Mouse (Mus musculus): ENCODE results near the gene Gfi1b. TPM values are rescaled to one million over a fixed set of nuclear protein-coding genes. Genes with fewer than 3 reads are reported as not detected.

The Gfi1b gene
- polyA plus RNA-seq, 1 experiment, result not detected

DNA sequence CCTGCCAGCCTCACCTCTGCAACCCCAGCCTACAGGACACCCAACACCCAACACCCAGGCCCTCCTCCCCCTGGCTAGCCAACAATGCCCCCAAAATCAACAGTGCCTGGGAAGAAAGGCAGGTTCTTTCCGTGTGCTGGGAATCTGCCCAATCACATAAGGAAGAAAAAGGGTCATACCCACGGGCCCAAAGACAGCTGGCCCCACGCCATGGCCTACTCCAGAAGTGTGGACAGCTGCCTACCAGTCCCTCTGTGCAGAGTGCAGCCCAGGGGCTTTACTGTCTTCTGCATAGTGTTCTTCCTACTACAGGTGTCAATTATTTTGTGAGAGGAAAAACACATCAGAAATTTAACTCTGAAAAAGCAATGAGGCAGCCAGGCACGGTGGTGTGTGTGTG lies 46.4 kb downstream of the Gfi1b start:
- H3ac ChIP-seq (ENCODE audit: control insufficient read depth, insufficient read length, low read depth), result no peak overlapping the region
- H3K36me3 ChIP-seq (ENCODE audit: control insufficient read depth, insufficient read depth), result peaks cover 89% of the 10 kb centered on the region
- no peaks in the 10 kb centered on the region for H3K27me3 ChIP-seq (ENCODE audit: control insufficient read depth, insufficient read depth, insufficient read length)
- H3K79me2 ChIP-seq (ENCODE audit: control insufficient read depth, insufficient read depth), result peaks cover 5% of the 10 kb centered on the region
- H3K79me3 ChIP-seq (ENCODE audit: low read depth), result peaks cover 3% of the 10 kb centered on the region
- H3K4me3 ChIP-seq (ENCODE audit: insufficient read depth, poor library complexity, severe bottlenecking), result no peak overlapping the region
- TF ChIP-seq MYOG (IDR thresholded peaks at IDR 0.05; ENCODE audit: control insufficient read depth, extremely low read depth, insufficient read length) (no peak), MAX (IDR thresholded peaks at IDR 0.05) (no peak), USF1 (IDR thresholded peaks at IDR 0.05; ENCODE audit: low read depth) (no peak), MYOD1 (IDR thresholded peaks at IDR 0.05; ENCODE audit: control insufficient read depth, insufficient read length, low read depth) (no peak), CTCF (IDR thresholded peaks at IDR 0.05; ENCODE audit: control insufficient read depth, insufficient read depth, insufficient read length) (no peak), FOSL1 (IDR thresholded peaks at IDR 0.05; ENCODE audit: insufficient read depth, low read length, poor library complexity, severe bottlenecking) (no peak), CEBPB (IDR thresholded peaks at IDR 0.05; ENCODE audit: low read depth) (no peak)

DNA sequence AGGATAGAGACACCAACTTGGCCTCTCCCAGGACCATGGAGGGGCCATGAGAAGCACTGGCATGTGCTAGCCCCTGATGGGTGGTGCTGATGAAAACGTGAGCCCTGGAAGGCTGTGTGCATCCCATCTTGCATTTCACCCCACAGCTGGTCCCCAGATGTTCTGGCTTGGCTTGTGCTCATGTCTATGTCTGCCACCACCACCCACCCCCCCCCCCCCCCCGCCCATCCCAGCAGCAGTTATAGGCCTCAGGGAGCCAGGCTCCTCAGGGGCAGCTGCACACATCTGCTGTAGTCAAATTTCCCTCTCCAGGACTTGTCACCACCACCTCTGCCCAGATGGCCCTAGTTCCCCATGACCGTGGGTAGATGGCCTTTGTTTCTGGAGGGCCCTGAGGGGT lies 51.9 kb downstream of the Gfi1b start:
- H3ac ChIP-seq (ENCODE audit: control insufficient read depth, insufficient read length, low read depth), result no peak overlapping the region
- no peaks in the 10 kb centered on the region for H3K79me3 ChIP-seq (ENCODE audit: low read depth)
- no peaks in the 10 kb centered on the region for H3K27me3 ChIP-seq (ENCODE audit: control insufficient read depth, insufficient read depth, insufficient read length)
- no peak overlapping the region for H3K4me3 ChIP-seq (ENCODE audit: insufficient read depth, poor library complexity, severe bottlenecking)
- TF ChIP-seq MYOD1 (IDR thresholded peaks at IDR 0.05; ENCODE audit: control insufficient read depth, insufficient read length, low read depth) (no peak), FOSL1 (IDR thresholded peaks at IDR 0.05; ENCODE audit: insufficient read depth, low read length, poor library complexity, severe bottlenecking) (no peak), CTCF (IDR thresholded peaks at IDR 0.05; ENCODE audit: control insufficient read depth, insufficient read depth, insufficient read length) (no peak), MAX (IDR thresholded peaks at IDR 0.05) (no peak), USF1 (IDR thresholded peaks at IDR 0.05; ENCODE audit: low read depth) (no peak), CEBPB (IDR thresholded peaks at IDR 0.05; ENCODE audit: low read depth) (no peak), MYOG (IDR thresholded peaks at IDR 0.05; ENCODE audit: control insufficient read depth, extremely low read depth, insufficient read length) (no peak)
- peaks cover 83% of the 10 kb centered on the region for H3K36me3 ChIP-seq (ENCODE audit: control insufficient read depth, insufficient read depth)
- no peaks in the 10 kb centered on the region for H3K79me2 ChIP-seq (ENCODE audit: control insufficient read depth, insufficient read depth)

DNA sequence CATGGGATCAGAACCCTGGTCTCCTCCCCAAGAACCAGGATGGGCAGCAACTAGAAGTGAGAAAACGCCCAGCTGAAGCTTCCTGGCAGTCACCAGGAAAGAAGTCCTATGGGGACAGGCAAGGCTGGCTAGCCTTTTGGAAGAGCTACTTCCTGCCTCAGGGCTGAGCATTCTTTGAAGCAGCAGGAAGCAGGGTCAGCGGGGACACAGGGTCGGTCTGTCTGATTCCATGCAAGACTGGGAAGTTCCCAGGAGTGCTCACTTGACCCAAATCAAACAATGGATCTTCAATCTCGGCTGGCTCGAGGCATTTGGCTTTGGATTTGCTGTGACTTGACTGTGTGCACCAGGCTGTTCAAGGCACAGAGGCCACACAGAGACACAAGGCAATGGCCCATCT lies 55.2 kb downstream of the Gfi1b start:
- H3K36me3 ChIP-seq (ENCODE audit: control insufficient read depth, insufficient read depth), result peaks cover 51% of the 10 kb centered on the region
- no peak overlapping the region for H3ac ChIP-seq (ENCODE audit: control insufficient read depth, insufficient read length, low read depth)
- no peaks in the 10 kb centered on the region for H3K79me3 ChIP-seq (ENCODE audit: low read depth)
- H3K27me3 ChIP-seq (ENCODE audit: control insufficient read depth, insufficient read depth, insufficient read length), result no peaks in the 10 kb centered on the region
- no peaks in the 10 kb centered on the region for H3K79me2 ChIP-seq (ENCODE audit: control insufficient read depth, insufficient read depth)
- TF ChIP-seq USF1 (IDR thresholded peaks at IDR 0.05; ENCODE audit: low read depth), result no peak
- no peak for TF ChIP-seq MYOG (IDR thresholded peaks at IDR 0.05; ENCODE audit: control insufficient read depth, extremely low read depth, insufficient read length)
- TF ChIP-seq CTCF (IDR thresholded peaks at IDR 0.05; ENCODE audit: control insufficient read depth, insufficient read depth, insufficient read length), result no peak
- no peak for TF ChIP-seq MYOD1 (IDR thresholded peaks at IDR 0.05; ENCODE audit: control insufficient read depth, insufficient read length, low read depth)
- TF ChIP-seq CEBPB (IDR thresholded peaks at IDR 0.05; ENCODE audit: low read depth), result no peak
- TF ChIP-seq MAX (IDR thresholded peaks at IDR 0.05), result no peak
- no peak for TF ChIP-seq FOSL1 (IDR thresholded peaks at IDR 0.05; ENCODE audit: insufficient read depth, low read length, poor library complexity, severe bottlenecking)
- no peak overlapping the region for H3K4me3 ChIP-seq (ENCODE audit: insufficient read depth, poor library complexity, severe bottlenecking)

DNA sequence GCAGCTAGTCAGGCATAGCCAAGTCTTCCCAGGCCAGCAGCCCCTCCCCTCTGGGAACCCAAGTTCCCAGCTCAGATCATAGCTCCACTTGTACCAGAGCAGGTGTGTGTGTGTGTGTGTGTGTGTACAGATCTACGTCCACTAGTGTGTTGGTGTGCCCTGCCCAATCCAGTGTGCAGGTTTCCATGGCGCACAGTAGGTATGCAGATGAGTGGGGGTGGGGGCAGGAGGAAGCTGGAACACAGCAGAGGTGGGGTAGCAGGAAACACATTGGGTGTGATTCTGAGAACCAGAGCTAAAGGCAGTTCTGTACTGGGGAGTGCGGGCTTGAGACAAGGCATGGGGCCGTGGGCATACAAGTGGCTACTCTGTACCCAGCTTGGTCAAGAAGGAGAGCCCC lies 57.4 kb downstream of the Gfi1b start:
- peaks cover 35% of the 10 kb centered on the region for H3K36me3 ChIP-seq (ENCODE audit: control insufficient read depth, insufficient read depth)

DNA sequence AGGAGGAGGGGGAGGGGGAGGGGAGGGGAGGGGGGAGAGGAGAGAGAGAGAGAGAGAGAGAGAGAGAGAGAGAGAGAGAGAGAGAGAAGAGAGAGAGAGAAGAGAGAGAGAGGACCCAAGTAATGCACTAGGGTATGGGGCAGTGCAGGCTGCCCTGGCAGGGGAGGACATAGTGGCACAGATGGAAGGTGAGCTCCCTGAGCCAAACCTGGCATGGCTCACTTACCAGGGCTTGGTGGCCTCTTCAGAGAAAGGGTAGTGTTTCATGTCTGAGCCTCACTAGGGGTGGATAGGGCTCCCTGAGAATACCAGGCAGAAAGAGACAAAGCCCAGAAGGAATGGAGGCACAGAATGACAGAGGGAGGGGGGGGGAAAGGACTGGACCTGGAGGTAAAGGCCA lies 58.0 kb downstream of the Gfi1b start:
- H3K79me2 ChIP-seq (ENCODE audit: control insufficient read depth, insufficient read depth), result no peaks in the 10 kb centered on the region
- no peak overlapping the region for H3K4me3 ChIP-seq (ENCODE audit: insufficient read depth, poor library complexity, severe bottlenecking)
- peaks cover 14% of the 10 kb centered on the region for H3K27me3 ChIP-seq (ENCODE audit: control insufficient read depth, insufficient read depth, insufficient read length)
- no peaks in the 10 kb centered on the region for H3K79me3 ChIP-seq (ENCODE audit: low read depth)
- peaks cover 31% of the 10 kb centered on the region for H3K36me3 ChIP-seq (ENCODE audit: control insufficient read depth, insufficient read depth)
- TF ChIP-seq CTCF (IDR thresholded peaks at IDR 0.05; ENCODE audit: control insufficient read depth, insufficient read depth, insufficient read length), result no peak
- no peak for TF ChIP-seq MYOD1 (IDR thresholded peaks at IDR 0.05; ENCODE audit: control insufficient read depth, insufficient read length, low read depth)
- TF ChIP-seq MAX (IDR thresholded peaks at IDR 0.05), result no peak
- no peak for TF ChIP-seq CEBPB (IDR thresholded peaks at IDR 0.05; ENCODE audit: low read depth)
- no peak for TF ChIP-seq FOSL1 (IDR thresholded peaks at IDR 0.05; ENCODE audit: insufficient read depth, low read length, poor library complexity, severe bottlenecking)
- TF ChIP-seq MYOG (IDR thresholded peaks at IDR 0.05; ENCODE audit: control insufficient read depth, extremely low read depth, insufficient read length), result no peak
- no peak for TF ChIP-seq USF1 (IDR thresholded peaks at IDR 0.05; ENCODE audit: low read depth)
- no peak overlapping the region for H3ac ChIP-seq (ENCODE audit: control insufficient read depth, insufficient read length, low read depth)

More for the DNA sequence above, 57.4 kb downstream of the Gfi1b start:
- H3K27me3 ChIP-seq (ENCODE audit: control insufficient read depth, insufficient read depth, insufficient read length), result peaks cover 11% of the 10 kb centered on the region
- no peak overlapping the region for H3ac ChIP-seq (ENCODE audit: control insufficient read depth, insufficient read length, low read depth)
- H3K79me3 ChIP-seq (ENCODE audit: low read depth), result no peaks in the 10 kb centered on the region
- TF ChIP-seq CEBPB (IDR thresholded peaks at IDR 0.05; ENCODE audit: low read depth) (no peak), MYOG (IDR thresholded peaks at IDR 0.05; ENCODE audit: control insufficient read depth, extremely low read depth, insufficient read length) (no peak), MAX (IDR thresholded peaks at IDR 0.05) (no peak), FOSL1 (IDR thresholded peaks at IDR 0.05; ENCODE audit: insufficient read depth, low read length, poor library complexity, severe bottlenecking) (no peak), MYOD1 (IDR thresholded peaks at IDR 0.05; ENCODE audit: control insufficient read depth, insufficient read length, low read depth) (no peak), CTCF (IDR thresholded peaks at IDR 0.05; ENCODE audit: control insufficient read depth, insufficient read depth, insufficient read length) (no peak), USF1 (IDR thresholded peaks at IDR 0.05; ENCODE audit: low read depth) (no peak)
- no peak overlapping the region for H3K4me3 ChIP-seq (ENCODE audit: insufficient read depth, poor library complexity, severe bottlenecking)
- no peaks in the 10 kb centered on the region for H3K79me2 ChIP-seq (ENCODE audit: control insufficient read depth, insufficient read depth)

DNA sequence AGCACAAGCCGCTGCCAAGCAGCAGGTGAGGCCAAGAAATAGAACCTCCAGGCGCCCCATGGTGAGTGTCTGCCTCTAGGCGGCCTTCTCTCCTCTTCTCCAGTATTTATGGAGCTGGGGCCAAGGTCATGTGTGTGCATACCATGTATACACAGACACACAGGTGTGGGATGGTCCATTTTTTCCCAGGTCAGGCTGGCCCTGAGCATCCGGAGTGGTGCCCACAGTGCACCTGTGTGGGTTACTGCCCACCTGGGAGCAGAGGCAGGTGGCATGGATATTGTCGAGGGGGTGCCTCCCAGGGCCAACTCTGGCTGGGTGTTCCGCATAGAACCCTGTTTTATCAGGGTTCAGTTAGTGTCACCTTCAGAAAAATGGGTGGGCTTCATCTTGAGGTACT lies 58.5 kb downstream of the Gfi1b start, which contains the start of gene Cel:
Gene Cel (minus strand): TSS at position 101 of the 400 bp plus-strand sequence.
- Histone ChIP-seq H3K36me3 (ENCODE audit: control insufficient read depth, insufficient read depth) (peaks cover 25% of the 10 kb centered on the region), H3K79me2 (ENCODE audit: control insufficient read depth, insufficient read depth) (no peaks in the 10 kb centered on the region), H3ac (ENCODE audit: control insufficient read depth, insufficient read length, low read depth) (no peak within 1 kb of the TSS), H3K4me3 (ENCODE audit: insufficient read depth, poor library complexity, severe bottlenecking) (no peak within 1 kb of the TSS), H3K79me3 (ENCODE audit: low read depth) (no peaks in the 10 kb centered on the region), H3K27me3 (ENCODE audit: control insufficient read depth, insufficient read depth, insufficient read length) (peaks cover 14% of the 10 kb centered on the region)
- TF ChIP-seq MAX (IDR thresholded peaks at IDR 0.05) (no peak), CEBPB (IDR thresholded peaks at IDR 0.05; ENCODE audit: low read depth) (no peak), MYOG (IDR thresholded peaks at IDR 0.05; ENCODE audit: control insufficient read depth, extremely low read depth, insufficient read length) (no peak), USF1 (IDR thresholded peaks at IDR 0.05; ENCODE audit: low read depth) (no peak), MYOD1 (IDR thresholded peaks at IDR 0.05; ENCODE audit: control insufficient read depth, insufficient read length, low read depth) (no peak), CTCF (IDR thresholded peaks at IDR 0.05; ENCODE audit: control insufficient read depth, insufficient read depth, insufficient read length) (no peak), FOSL1 (IDR thresholded peaks at IDR 0.05; ENCODE audit: insufficient read depth, low read length, poor library complexity, severe bottlenecking) (no peak)
